Mouse (Mus musculus) embryo, embryonic 9.5 days (tissue): ENCODE measurements around the gene P4ha2.

Experiments
- DNase-seq: peaks from one replicate; pipeline ENCODE4 v3.0.0-alpha.2; 2017; ENCODE audit errors: extremely low spot score

Gene P4ha2

DNA sequence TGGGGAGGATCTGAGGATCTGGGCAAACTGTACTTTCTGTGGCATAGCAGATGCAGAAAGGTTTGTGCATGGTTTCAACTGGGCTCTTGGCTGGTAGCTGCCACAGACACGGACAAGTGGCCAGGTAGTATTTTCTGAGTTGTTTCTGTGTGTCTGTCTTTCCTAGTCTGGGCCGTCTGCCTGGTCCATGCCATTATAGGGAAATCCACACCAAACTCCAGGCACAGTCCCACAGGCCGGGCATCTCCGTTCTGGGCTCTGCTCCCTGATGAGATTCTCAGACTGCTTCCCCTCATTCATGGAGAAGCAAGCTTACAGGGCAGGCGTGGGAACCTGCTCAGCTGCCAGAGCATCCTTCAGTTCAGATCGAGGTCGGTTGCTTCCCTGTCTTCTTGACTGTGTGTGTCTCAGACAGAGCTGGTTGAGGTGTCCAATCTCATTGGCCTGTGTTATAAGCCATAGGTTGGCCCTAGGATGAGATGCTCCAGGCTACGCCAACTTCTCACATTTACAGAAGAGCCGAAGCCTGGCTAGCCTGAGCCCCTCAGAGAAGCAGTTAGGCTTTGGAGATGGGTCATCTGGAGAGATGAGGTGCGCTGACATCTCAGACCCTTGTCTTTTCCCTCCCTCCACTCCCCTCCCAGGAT, at the start of gene P4ha2:
P4ha2 (plus strand) TSS at position 51 of the 647 bp plus-strand sequence.
- peak; percentile 24 for DNase-seq

DNA sequence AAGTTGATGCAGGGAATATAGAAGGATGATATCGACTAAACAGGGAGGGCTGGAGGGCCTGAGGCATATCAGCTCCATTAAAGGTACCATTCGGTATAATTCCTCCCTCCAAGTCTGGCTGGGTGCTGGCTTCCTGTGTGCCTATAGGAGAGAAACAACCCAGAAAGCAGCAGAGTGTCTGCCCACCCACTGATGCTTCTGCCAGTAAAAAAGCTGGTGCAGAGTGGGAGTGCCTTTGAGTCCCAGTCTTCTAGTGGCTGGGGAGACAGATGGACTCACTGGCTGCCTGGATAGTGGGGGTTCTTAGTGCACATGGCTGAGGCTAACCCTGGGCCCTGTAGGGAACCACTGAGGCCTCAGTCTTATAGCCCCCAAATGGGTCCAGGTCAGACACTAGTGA, 49.7 kb upstream of the P4ha2 start:
- no peak for DNase-seq

DNA sequence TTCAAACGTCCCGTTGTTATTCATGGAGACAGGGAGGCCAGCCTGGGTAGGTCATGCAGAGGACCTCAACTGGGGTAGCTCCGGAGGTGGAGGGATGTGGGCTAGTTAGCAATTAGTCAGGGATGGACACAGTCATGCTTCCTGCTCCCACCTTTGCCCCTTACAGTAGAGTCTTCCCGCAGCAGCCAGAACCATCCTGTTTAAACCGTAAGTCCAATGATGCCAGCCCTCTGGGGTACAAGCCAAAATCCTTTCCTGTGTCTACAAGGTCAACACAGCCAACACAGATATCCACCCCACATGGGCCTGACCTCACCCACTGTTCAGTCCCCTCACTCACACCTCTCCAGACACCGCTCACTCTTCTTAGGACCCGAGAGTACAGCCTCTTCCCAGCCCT, 48.7 kb upstream of the P4ha2 start:
- no peak for DNase-seq

DNA sequence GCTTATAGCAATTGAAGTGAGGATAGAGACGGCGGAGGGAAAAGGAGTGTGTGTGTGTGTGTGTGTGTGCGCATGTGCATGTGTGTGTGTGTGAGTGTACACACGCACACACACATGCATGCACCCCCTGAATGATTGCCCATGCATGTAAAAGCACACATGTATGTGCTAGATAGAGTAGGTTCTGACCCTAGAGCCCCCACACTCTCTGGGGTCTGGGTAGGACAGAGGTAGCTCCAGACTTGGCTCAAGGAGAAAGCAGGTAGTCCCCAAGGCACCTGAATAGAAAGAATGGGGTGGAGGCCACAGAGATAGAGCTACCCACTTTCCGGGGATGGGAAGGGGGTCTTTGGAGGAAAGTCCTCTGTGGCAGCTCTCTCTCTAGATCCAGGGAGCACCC, 47.8 kb upstream of the P4ha2 start:
- DNase-seq = no peak

DNA sequence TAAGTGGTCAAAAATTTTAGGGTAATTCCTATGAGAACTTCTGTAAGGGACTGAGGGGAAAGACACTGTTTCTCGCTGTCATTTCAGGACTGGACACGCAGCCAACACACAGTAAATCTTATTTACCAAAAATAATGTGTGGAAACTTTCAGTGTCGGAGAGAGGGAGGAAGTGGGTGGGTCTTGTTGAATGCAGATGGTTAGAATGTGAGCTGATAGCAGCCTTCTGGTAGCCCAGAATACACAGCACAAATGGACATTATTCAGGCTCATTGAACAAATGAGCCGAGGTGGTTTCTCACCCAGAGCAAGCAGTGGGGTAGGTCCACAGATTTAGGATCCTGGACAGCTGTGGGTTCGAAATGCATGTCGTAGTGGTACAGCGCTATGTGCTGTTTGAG, 46.8 kb upstream of the P4ha2 start:
- no peak for DNase-seq

DNA sequence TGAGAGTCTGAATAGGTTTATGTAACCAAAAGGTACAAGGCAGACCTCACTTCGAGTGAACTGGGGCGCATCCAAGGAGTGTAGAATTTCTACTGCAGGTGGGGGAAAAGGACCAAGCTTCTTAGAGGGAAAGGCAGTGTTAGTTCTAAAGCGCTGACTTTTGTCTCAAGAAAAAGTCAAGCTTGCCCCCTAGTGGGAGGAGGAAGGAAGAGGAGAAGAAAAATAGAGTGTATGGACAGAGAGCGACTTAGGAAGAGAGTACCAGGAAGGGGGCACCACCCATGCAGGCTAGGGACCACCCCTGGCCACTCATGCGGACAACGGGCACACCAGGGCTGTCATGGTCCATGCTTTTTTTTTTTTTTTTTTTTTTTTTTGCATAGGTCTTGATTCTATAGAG, 45.6 kb upstream of the P4ha2 start:
- peak; percentile 46 for DNase-seq

DNA sequence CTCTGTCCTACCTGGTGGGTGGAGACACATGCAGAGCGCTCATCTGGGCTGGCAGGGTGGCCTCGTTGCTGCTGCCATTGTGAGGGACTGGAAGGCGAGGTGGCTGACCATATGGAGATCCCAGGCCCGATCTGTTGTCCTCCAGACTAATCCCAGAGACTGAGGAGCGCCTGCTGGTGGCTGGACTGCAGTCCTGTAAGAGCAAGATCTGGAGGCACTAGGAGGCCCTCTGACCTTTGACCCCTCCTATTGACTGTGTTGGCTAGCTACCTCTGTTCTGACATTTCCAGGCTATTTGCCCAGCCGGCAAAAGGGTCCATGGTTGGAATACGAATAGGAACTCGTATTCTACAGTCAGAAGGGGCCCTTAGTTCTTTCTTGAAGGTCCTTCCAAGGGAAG, 43.8 kb upstream of the P4ha2 start:
- peak; percentile 74 for DNase-seq

DNA sequence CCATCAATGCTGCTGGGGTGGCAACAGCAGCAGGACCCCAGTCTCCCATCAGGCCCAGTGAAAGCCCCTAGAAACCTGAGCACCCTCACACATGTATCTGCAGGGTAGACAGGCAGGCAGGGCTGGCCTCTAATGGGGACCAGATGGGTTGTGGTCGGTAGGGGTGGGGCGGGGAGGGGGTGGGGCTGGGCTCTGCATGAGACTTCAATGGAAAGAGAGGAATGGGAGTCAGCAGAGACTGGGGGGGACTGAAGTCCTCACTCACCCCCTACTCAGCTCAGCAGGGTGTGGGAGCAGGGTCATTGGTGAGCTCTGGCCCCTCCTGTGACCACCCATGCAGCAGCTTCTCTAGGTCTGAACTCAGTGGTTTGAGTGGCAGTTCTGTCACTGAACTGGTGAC, 42.5 kb upstream of the P4ha2 start:
- DNase-seq = peak; percentile 66

DNA sequence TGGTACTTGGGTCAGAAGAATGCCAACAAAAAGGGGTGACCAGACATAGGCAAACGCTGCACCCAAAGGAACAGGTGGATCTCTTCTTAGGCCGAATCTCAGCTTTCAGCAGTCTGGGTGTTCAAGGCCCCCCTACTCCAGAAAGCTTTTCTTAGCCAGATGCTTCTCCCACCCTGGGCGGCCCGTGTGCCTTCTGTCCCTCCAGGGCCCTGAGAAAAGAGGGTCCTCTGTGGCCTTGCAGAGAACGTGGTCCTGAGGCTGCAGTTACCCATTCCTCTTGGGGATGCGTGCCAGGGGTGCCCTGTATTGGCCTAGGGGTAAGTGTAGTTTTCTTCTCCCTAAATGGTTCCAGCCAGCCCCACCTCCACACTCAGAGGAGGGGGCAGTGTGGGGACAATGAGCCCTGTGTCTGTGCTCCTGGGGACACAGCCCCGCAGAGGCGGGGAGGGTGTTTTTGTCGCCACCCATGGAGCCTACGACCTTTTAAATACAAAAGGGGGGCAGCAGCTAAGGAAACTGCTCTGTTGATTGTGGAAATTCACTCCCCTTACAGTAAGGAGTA, 41.8 kb upstream of the P4ha2 start:
- DNase-seq = no peak

DNA sequence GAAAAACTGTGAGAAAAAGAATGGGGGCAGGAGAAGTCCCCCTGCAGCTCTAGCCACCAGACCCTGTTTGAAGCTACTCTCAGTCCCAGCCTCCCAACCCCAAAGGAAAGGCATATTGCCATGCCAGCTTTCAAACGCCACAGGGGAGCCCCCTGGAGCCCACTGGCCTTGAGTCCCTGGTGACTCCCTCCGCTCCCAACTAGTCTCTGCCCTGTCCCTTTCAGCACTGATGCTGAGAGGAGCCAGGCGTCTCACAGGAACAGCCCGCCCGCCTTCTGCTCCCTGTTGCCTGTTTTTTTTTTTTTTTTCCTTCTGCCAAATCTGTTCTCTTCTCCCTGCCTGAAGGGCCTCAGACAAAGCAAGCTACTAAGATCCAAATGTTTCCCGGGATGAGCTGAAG, 41.3 kb upstream of the P4ha2 start:
- DNase-seq = no peak

DNA sequence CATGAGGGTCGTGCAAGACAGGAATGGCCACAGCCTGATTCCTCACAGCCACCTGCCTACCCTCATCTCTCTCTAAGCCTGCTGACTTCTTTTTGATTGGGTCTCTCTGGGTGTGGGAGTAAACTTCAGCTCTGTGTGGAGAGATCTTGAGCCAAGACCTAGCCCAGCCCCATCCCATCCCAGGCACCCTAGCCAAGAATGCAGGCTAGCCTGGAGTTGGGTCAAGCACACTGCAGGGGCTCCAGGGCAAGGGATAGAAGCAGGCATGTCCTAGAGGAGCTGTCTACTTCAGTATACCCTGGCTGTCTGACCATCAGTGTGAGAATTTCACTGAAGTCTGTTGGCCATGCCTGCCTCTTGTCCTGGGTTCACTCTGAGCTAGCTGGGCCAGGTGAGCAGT, 40.4 kb upstream of the P4ha2 start:
- DNase-seq = no peak

DNA sequence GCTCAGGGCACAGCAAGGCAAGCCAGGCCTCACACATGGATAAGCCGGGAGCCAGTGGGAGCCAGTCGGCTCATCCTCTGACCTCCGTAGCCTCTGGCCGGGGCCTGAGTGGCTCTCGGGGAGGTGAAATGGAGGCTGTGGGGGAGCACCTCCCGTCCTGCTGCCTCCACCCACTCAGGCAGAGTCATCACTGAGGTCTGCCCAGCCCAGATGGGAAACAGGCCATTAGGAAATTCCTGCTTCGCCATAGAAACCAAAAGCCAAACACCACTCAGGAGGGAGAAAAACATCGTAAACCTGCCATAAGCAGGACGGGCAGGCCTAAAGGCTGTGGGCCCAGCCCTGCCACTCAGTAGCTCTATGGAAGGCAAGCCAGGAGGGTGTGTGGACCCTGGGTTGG, 39.6 kb upstream of the P4ha2 start:
- peak; percentile 57 for DNase-seq

DNA sequence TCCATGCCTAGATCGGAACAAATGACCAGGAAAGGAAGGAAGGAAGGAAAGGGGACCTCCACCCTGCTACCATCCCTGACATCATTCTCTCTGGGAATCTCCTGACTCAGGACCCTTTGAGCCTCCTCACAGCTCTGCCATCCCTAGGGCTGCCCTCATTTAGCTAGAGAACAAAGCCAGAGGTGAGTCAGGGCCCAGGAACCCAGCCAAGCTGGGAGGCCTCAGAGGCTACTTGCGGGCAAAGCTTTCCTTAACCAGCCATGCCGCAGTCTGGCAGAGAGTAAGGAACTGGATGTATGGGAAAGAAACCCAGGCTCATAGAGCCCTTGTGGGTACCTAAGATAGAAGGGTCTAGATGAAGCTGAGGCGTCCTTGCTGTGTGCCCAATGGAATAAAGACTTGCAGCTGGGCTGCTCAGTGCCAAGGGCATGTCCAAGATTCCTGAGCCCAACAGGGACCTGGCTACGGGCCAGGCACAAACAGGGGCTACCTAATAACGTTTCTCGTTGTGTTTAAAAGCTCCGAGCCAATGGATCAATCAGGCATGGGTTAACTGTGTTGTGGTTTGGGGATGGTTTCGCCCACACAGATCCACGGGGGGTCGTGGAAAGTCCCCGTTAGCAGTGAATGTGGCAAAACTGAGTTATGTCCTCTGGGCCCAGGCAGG, 37.7 kb upstream of the P4ha2 start:
- no peak for DNase-seq

DNA sequence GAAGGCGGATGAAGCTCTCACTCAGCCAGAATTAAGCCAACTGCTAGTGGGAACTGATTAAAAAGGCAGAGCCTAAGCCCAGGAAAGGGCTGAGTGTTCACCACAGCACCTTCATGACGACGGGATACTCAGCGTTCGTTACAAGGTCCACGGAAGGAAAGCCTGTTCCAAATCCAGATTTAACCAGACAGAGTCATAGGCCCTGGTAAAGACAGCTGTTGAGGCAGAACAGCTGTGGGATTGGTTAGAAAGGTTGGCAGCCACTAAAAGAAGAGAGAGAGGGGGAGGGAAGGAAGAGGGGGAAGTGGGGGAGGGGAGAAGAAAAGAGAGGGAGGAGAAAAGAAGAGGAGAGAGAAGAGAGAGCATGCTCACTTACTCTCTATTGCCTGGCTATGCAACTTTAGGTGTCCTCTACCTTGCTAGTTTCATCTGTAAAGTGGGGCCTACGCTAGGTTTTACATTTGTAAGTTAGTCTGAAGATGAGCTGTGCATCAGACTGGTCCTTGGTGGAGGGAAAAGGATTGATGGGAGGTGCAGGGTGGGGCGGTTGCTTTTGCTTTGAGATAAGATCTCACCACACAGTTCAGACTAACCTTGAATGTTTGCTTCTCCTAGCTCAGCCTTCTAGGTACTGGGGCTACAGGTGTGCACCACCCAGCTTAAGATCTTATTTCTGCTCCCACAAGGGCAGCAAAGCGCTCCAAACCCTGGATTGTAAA, 37.0 kb upstream of the P4ha2 start:
- no peak for DNase-seq

DNA sequence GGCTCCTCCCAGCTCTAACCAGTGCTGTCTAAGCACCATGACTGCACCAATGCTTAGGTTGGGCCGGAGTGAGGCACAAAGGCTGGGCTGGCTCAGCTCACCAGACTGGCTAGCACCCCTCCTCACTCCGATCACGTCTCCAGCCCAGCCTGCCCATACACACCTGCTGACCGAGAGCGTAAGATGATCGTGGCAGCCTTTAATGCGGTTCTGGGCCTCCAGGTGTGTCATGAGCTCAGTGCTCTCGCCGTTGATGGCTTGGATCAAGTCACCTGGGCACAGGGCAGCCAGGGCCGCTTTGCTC, 36.5 kb upstream of the P4ha2 start:
- no peak for DNase-seq

DNA sequence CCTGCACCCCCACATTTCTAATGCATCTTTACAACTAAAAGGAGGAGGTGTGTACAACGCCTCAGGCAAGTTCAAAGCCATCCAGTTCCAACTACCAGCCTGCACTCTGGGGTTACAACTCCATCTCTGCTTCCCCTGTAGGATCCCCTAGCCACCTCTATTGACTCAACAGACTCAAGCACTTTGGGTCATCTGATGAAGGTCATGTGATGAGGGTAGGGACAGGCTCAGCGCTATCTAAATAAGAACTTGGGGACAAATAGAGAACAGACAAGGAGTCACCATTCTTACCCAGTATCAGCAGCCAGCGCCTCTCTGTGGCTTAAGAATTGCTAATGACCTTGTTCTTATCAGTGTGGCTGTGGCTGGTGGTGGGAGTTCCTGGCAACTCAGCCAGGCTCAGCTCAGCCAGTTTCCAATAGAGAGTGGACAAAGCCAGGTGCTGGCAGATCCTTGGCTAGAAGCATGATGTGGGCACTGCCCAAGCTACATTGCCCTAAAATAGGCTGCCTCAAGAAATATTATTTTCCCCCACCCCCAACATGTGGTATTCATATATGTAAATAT, 35.4 kb upstream of the P4ha2 start:
- DNase-seq = no peak

DNA sequence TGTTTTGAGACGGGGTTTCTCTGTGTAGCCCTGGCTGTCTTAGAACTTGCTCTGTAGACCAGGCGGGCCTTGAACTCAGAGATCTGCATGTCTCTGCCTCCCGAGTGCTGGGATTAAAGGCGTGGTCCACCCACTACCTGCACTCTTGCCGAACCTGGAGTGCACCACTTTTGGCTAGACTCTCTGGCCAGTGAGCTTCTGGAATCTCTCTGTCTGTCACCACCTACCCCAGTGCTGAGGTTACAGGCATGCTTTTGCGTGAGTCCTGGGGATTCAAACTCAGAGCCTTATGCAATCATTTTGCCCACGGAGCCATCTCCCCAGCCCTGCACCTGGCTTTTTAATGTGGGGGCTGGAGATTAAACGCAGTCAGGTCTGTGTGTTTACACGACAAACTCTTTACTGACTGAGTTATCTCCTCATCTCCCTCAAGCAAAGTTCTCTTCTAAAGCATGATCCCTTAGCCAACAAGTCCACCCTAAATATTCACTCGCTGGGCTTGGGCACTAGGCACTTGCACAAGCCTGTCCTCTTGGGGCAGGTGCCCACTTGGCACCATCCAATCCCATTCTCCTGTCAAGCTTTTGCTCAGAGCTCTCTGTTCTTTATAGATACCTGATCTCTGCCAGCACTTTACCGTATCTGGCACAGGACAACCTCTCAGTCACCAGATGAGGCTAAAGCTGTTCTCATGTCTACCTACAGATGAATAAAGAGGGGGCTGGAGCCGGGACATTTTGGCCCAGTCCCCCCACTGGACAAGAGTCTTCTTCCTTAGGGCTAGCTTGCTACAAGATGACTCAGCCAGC, 34.6 kb upstream of the P4ha2 start:
- no peak for DNase-seq

DNA sequence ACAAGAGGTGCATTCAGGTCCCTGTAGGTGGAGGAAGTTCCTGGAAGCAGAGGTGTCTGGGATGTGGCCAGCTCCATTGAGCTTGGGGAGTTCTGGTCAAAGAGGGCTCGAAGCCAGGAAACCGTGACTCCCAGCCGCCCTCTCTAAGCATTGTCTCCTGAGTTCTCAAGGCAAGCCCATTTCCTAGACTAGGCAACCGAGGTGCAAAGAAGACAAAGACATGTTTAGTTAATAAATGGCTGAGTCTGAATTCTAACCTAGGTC, 34.0 kb upstream of the P4ha2 start:
- DNase-seq = no peak

DNA sequence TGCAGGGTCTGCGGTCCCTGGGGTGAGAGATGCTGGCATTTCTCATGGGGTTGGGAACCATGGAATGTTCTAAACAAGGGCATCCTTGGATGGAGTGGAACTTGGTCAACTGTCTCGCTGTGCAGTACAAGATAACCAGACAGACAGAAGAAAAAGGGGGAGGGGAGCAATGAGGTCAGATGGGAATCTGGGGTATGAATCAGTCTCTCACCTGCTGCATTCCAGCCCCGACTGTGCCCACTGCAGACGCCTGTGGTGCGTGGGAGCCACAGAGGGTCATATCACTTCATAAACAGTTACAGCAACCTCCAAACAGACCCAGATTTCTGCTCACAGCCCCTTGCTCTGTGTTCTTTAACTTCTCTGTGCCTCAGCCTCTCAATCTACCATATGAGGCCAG, 33.5 kb upstream of the P4ha2 start:
- DNase-seq = no peak

DNA sequence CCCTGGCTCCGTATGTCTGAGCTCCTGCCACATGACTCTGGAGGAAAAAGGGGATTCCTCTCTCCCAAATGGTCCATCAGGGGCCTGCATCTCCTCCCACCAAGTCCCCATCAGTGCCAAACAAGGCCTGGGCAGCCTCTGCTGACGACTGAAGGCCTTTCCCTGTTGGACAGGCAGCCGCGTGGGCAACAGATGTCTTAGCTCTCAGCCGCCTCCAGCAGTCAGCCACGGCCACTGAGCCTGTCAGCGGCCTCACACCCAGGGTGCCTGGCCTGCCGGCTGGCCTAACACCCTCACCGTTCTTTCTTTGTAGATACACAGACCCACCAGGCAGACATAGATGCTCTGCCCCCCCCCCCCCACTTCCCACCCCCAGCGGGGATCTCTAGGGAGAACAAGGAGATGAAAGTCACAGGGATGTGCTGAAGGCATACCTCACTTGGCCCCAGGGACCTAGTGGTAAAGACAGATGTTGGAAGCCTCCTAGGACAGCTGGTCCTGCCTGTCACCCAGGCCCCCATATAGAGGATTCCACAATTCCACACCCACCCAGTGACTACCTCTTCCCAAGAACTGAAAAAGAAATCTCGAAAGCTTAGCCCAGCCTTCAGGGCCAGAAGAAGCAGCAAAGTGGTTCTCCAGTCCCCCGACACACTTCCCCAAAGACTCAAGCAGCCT, 32.4 kb upstream of the P4ha2 start:
- peak; percentile 52 for DNase-seq

DNA sequence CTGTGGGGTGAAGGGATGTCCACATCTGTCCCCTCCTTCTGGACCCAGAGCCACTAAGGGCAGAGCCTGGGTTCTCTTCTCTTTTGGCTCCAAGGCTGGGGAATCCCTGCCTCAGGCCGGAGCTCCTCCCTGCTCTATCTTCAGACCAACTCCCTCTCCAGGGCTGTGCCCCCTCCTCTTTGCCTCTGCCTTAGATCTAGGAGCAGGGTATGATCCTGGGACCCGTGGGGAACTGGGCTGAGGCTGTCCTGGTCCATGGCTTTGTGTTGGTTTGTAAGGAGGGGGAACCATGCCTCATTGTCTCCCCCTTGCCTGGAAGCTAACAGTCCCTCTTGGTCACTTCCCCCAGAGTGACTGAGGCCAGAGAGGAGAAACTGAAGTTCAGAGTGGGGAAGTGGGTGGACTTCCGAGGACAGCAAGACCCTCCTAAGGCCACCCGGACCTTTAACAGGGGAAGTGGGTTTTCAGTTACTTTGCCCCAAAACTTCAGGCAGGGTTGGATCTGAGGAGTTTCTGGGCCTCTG, 31.8 kb upstream of the P4ha2 start:
- peak; percentile 36 for DNase-seq
